Mouse (Mus musculus) forebrain, embryonic 10.5 days (tissue): ENCODE data around the gene Abca17. TPM values are rescaled to one million over a fixed set of nuclear protein-coding genes. Genes with fewer than 3 reads are reported as not detected.

ENCODE experiments used
- DNase-seq: peaks from one replicate; pipeline ENCODE4 v3.0.0-alpha.2; 2017; ENCODE audit warnings: low spot score; ENCODE audit errors: extremely low spot score
- H3K27ac ChIP-seq: fragments of 300-500 bp; sonication (generic); 2 replicates; pipeline ENCODE4 v1.5.1; 2016; ENCODE audit warnings: mild to moderate bottlenecking
- H3K27me3 ChIP-seq: fragments of 300-500 bp; sonication (generic); 2 replicates; pipeline ENCODE4 v1.6.1; 2016; ENCODE audit warnings: mild to moderate bottlenecking; ENCODE audit not compliant: poor library complexity, severe bottlenecking
- H3K36me3 ChIP-seq: fragments of 300-500 bp; sonication (generic); replicated peaks from 2 replicates; pipeline ENCODE4 v1.6.1; 2016; ENCODE audit warnings: mild to moderate bottlenecking, moderate library complexity
- H3K4me1 ChIP-seq: fragments of 300-500 bp; sonication (generic); 2 replicates; pipeline ENCODE4 v1.6.1; 2016
- H3K4me3 ChIP-seq: fragments of 300-500 bp; sonication (generic); 2 replicates; pipeline ENCODE4 v1.5.1; 2016; ENCODE audit warnings: mild to moderate bottlenecking, moderate library complexity
- H3K9me3 ChIP-seq: fragments of 300-500 bp; sonication (generic); 2 replicates; pipeline ENCODE4 v1.6.1; 2016; ENCODE audit warnings: mild to moderate bottlenecking, moderate library complexity
- WGBS: fragments of 180-500 bp; shearing (Covaris S2); methylation state at CpG from one replicate; pipeline ENCODE4 v1.1.7; 2016; 5-methylcytosine and 5-hydroxymethylcytosine counted together
- polyA plus RNA-seq: library from polyadenylated mRNA; unstranded; fragments of >200 nt; fragmentation: Nextera tagmentation; extraction: Ambion mirVana; gene quantifications from 2 replicates; pipeline ENCODE4 v1.2.1, GENCODE M21; 2016

Abca17 gene
- polyA plus RNA-seq, 1 experiment from 2014 or later: not detected

DNA sequence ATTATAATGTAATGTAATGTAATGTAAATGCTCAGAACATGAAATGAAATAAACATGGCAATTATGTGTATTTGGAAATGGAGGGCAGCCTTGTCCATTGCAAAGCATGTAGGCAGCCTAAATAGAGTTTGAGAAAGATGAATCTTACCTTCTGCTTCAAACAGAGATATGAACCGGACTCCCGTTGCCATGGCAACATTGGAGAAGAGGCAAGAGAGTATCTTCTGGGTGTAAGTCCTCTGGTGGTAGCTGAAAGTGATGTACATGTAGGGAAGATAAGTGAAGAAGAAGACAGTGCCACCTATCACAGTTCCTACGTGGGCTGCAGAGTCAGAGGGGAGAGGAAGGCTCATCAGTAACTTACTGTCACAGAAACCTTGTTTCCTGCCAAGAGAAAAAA is 30.0 kb downstream of the Abca17 start:
- WGBS: 91% methylated on average over 3 of the region's 3 CpGs

DNA sequence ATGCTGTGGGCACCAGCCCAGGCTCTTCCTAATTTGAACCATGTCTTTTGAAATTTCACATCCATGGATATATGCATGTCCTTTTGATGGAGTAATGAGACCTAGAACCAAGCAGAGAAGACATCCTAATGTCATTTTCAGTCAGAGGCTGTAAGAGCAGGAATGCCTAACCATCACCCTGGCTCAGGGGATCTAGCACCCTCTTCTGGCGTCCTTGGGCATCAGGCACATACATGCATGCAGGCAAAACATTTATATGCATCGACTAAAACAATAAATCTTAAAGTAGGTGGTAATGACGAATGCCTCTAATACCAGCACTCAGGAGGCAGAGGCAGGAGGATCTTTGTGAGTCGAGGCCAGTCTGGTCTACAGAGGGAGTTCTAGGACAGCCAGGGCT is 43.4 kb downstream of the Abca17 start:
- WGBS: 54% methylated on average over 4 of the region's 4 CpGs
- DNase-seq: no peak

More for the DNA sequence above, 30.0 kb downstream of the Abca17 start:
- no peaks in the 10 kb centered on the region for H3K4me1 ChIP-seq
- no peak overlapping the region for H3K27ac ChIP-seq
- H3K4me3 ChIP-seq: no peak overlapping the region
- H3K9me3 ChIP-seq: peaks cover 6% of the 10 kb centered on the region; the same call in 1 of the 2 replicates
- no peak for DNase-seq
- no peaks in the 10 kb centered on the region for H3K36me3 ChIP-seq
- H3K27me3 ChIP-seq: no peaks in the 10 kb centered on the region

DNA sequence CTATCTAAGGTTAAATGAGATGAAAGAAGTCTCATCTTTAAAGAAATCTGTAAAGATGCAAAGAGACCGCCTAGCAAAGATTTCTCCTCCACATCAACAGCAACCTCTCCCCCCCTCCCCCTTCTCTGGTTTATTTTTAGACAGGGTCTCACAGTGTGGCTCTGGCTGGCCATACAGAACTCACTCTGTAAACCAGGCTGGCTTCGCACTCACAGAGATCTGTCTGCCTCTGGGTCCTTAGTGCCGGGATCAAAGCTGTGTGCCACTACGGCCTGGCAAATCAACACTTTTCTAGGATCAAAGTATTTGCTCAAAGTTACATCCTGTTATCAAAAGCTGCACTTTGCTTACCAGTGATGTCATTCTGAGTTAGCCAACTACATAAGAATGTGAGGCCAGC is 50.2 kb downstream of the Abca17 start:
- Histone ChIP-seq H3K27ac (no peak overlapping the region), H3K27me3 (no peaks in the 10 kb centered on the region), H3K4me3 (no peak overlapping the region), H3K4me1 (no peaks in the 10 kb centered on the region), H3K9me3 (no peaks in the 10 kb centered on the region), H3K36me3 (no peaks in the 10 kb centered on the region)
- WGBS: 91% methylated on average over 4 of the region's 4 CpGs
- DNase-seq: no peak

More for the DNA sequence above, 43.4 kb downstream of the Abca17 start:
- Histone ChIP-seq H3K36me3 (no peaks in the 10 kb centered on the region), H3K27me3 (no peaks in the 10 kb centered on the region), H3K27ac (no peak overlapping the region), H3K9me3 (no peaks in the 10 kb centered on the region), H3K4me3 (no peak overlapping the region), H3K4me1 (no peaks in the 10 kb centered on the region)

DNA sequence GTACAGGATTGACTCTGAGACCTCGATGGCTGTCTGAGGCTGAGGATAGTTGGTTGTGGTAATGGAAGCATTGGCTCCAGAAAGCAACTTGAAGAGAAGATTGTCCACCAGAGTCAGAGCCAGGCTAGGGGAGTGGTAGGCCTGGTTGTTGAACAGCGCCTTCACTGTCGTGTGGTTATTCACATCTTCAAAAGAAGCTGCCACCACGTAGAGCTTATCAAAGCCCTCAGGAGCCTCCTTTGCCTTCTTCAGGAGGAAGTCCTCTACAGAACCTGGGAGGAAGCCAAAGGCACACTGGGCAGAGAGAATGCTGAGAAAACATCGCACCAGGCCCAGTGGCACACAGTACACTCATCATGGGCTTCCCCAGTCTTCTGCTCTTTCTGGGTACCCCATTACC is 61.5 kb downstream of the Abca17 start:
- Histone ChIP-seq H3K27ac (no peak overlapping the region), H3K27me3 (no peaks in the 10 kb centered on the region), H3K4me3 (no peak overlapping the region), H3K9me3 (no peaks in the 10 kb centered on the region), H3K36me3 (no peaks in the 10 kb centered on the region), H3K4me1 (no peaks in the 10 kb centered on the region)
- 85% methylated on average over 5 of the region's 5 CpGs for WGBS
- no peak for DNase-seq

- Histone ChIP-seq H3K27me3 (no peaks in the 10 kb centered on the region), H3K9me3 (no peaks in the 10 kb centered on the region), H3K4me1 (no peaks in the 10 kb centered on the region), H3K36me3 (no peaks in the 10 kb centered on the region), H3K4me3 (no peak overlapping the region), H3K27ac (no peak overlapping the region)
- no peak for DNase-seq
- WGBS: 91% methylated on average over 9 of the region's 9 CpGs
These were observed 62.4 kb downstream of the Abca17 start for GRCm38 (mm10) chr17:24288477-24288876.

- H3K9me3 ChIP-seq: no peaks in the 10 kb centered on the region
- no peaks in the 10 kb centered on the region for H3K36me3 ChIP-seq
- 73% methylated on average over 3 of the region's 3 CpGs for WGBS
- no peak overlapping the region for H3K4me3 ChIP-seq
- no peak overlapping the region for H3K27ac ChIP-seq
- no peaks in the 10 kb centered on the region for H3K27me3 ChIP-seq
- DNase-seq: no peak
- H3K4me1 ChIP-seq: no peaks in the 10 kb centered on the region
These were observed 65.2 kb downstream of the Abca17 start for GRCm38 (mm10) chr17:24285680-24286079.

DNA sequence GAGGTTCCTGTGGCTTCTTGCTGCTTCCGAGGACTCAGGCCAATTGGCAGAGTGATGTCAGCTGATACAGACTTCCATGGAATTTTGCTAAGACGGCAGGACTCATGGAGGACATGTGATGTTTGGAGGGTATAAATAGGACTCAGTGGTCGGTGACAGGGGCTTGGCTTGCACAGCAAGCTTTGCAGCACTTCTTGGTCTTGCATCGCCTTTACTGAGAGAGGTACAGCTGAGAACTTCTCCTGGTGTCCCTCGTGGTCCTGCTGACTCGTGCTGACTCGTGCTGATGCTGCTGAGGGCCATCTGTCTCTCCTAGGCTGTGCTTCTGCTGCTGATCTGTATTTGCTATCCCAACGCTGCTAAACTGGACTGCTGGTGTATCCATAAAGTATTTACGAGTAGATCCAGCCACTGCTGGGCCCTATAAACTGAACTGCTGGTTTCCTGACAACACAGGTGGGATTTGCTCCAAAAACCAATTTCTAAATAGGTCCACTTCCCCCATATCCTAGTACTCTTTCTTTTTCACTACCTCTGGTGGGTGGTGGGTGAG is 67.5 kb downstream of the Abca17 start:
- Histone ChIP-seq H3K9me3 (no peaks in the 10 kb centered on the region), H3K4me1 (no peaks in the 10 kb centered on the region), H3K4me3 (no peak overlapping the region), H3K27me3 (no peaks in the 10 kb centered on the region), H3K36me3 (no peaks in the 10 kb centered on the region), H3K27ac (no peak overlapping the region)
- no peak for DNase-seq
- 84% methylated on average over 9 of the region's 9 CpGs for WGBS

- 71% methylated on average over 4 of the region's 4 CpGs for WGBS
- Histone ChIP-seq H3K36me3 (no peaks in the 10 kb centered on the region), H3K27me3 (no peaks in the 10 kb centered on the region), H3K27ac (no peak overlapping the region), H3K4me3 (no peak overlapping the region), H3K4me1 (no peaks in the 10 kb centered on the region), H3K9me3 (no peaks in the 10 kb centered on the region)
- DNase-seq: no peak
These were observed 68.2 kb downstream of the Abca17 start for GRCm38 (mm10) chr17:24282637-24283036.

DNA sequence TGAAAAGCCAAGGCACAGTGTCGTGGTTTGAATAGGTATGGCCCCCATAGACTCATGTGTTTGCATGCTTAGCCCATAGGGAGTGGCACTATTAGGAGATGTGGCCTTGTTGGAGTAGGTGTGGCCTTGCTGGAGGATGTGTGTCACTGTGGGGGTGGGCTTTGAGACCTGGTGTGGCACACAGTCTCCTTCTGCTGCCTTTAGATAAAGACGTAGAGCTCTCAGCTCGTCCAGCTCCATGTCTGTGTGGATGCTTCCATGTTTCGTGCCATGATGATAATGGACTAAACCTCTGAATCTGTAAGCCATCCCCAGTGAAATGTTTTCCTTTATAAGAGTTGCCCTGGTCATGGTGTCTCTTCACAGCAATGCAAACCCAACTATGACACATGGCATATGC is 71.0 kb downstream of the Abca17 start:
- Histone ChIP-seq H3K27ac (no peak overlapping the region), H3K4me1 (no peaks in the 10 kb centered on the region), H3K9me3 (no peaks in the 10 kb centered on the region), H3K36me3 (no peaks in the 10 kb centered on the region), H3K27me3 (no peaks in the 10 kb centered on the region), H3K4me3 (no peak overlapping the region)
- WGBS: 87% methylated on average over 4 of the region's 4 CpGs
- no peak for DNase-seq

- H3K4me1 ChIP-seq: no peaks in the 10 kb centered on the region
- 93% methylated on average over 1 of the region's 1 CpGs for WGBS
- no peaks in the 10 kb centered on the region for H3K9me3 ChIP-seq
- no peak overlapping the region for H3K27ac ChIP-seq
- no peak overlapping the region for H3K4me3 ChIP-seq
- no peak for DNase-seq
- no peaks in the 10 kb centered on the region for H3K27me3 ChIP-seq
- no peaks in the 10 kb centered on the region for H3K36me3 ChIP-seq
These were observed 83.7 kb downstream of the Abca17 start for GRCm38 (mm10) chr17:24267133-24267532.

DNA sequence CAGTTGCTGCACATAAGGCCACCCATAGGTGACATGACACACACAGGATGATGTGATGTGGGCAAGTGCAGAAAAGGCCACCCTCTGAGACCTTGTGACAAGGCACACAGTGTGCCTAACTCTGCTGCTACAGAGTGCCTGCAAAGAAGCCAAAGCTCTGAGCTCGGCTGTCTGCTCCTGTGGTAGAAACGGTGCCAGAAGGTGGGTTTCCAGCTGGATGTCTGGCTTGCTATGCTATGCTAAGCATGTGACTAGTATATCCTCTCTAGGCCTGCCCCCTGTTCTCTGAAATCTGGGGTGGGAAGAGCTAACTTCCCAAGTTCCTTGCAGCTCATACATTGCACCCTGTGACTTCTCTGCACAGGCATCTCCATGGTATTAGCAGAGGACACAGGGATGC is 86.1 kb downstream of the Abca17 start:
- H3K27ac ChIP-seq: no peak overlapping the region
- no peak for DNase-seq
- H3K4me3 ChIP-seq: no peak overlapping the region
- no peaks in the 10 kb centered on the region for H3K27me3 ChIP-seq
- H3K36me3 ChIP-seq: no peaks in the 10 kb centered on the region
- WGBS: 81% methylated on average over 2 of the region's 2 CpGs
- H3K9me3 ChIP-seq: no peaks in the 10 kb centered on the region
- H3K4me1 ChIP-seq: no peaks in the 10 kb centered on the region

DNA sequence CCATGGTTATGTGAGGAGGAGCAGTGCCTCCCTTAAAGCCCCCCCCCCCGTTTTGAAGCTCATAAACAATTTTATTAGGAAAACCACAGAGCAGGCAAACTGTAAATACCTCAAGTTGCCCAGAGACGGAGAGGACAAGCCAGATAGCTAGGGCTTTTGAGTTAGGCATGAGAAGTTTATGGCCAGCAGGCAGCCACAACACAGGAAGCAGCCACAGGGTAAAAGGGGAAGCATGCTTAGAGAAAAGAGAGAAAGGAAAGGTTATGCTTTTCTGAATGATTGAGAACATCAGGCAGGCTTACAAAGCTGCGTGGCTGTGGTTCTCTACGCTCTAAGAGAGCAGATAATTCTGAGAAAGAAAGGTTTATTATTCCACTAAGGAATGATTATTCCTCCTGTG is 90.4 kb downstream of the Abca17 start:
- Histone ChIP-seq H3K27me3 (no peaks in the 10 kb centered on the region), H3K27ac (no peak overlapping the region), H3K4me1 (no peaks in the 10 kb centered on the region), H3K9me3 (no peaks in the 10 kb centered on the region), H3K4me3 (no peak overlapping the region), H3K36me3 (no peaks in the 10 kb centered on the region)
- no peak for DNase-seq
- WGBS: 80% methylated on average over 4 of the region's 4 CpGs

GRCm38 (mm10) chr17:24259702-24260101 is 91.2 kb downstream of the Abca17 start:
- no peaks in the 10 kb centered on the region for H3K4me1 ChIP-seq

GRCm38 (mm10) chr17:24258981-24259380 is 91.9 kb downstream of the Abca17 start:
- WGBS: 84% methylated on average over 4 of the region's 4 CpGs
- no peaks in the 10 kb centered on the region for H3K27me3 ChIP-seq
- no peaks in the 10 kb centered on the region for H3K36me3 ChIP-seq
- no peaks in the 10 kb centered on the region for H3K4me1 ChIP-seq
- no peaks in the 10 kb centered on the region for H3K9me3 ChIP-seq
- H3K4me3 ChIP-seq: no peak overlapping the region
- H3K27ac ChIP-seq: no peak overlapping the region
- DNase-seq: no peak

More at GRCm38 (mm10) chr17:24259702-24260101, 91.2 kb downstream of the Abca17 start:
- 82% methylated on average over 5 of the region's 5 CpGs for WGBS
- H3K27me3 ChIP-seq: no peaks in the 10 kb centered on the region
- H3K4me3 ChIP-seq: no peak overlapping the region
- no peaks in the 10 kb centered on the region for H3K9me3 ChIP-seq
- DNase-seq: no peak
- no peak overlapping the region for H3K27ac ChIP-seq
- no peaks in the 10 kb centered on the region for H3K36me3 ChIP-seq
